Mouse (Mus musculus) embryonic facial prominence, embryonic 12.5 days (tissue): ENCODE measurements around the gene Secisbp2. TPM values are rescaled to one million over a fixed set of nuclear protein-coding genes. Genes with fewer than 3 reads are reported as not detected.

Experiments used
- ATAC-seq: fragments of 200-750 bp; cut with Nextera tagmentation; 2 replicates; pipeline ENCODE4 v1.8.0; 2017; ENCODE audit not compliant: insufficient number of reproducible peaks, insufficient read depth, low FRiP score, low TSS enrichment
- H3K27ac ChIP-seq: fragments of 300-500 bp; sonication (generic); 2 replicates; pipeline ENCODE4 v1.5.1; 2016; ENCODE audit warnings: mild to moderate bottlenecking
- H3K27me3 ChIP-seq: fragments of 300-500 bp; sonication (generic); 2 replicates; pipeline ENCODE4 v1.6.1; 2016; ENCODE audit warnings: mild to moderate bottlenecking, moderate library complexity
- H3K36me3 ChIP-seq: fragments of 300-500 bp; sonication (generic); 2 replicates; pipeline ENCODE4 v1.6.1; 2016; ENCODE audit warnings: mild to moderate bottlenecking
- H3K4me1 ChIP-seq: fragments of 300-500 bp; sonication (generic); 2 replicates; pipeline ENCODE4 v1.6.1; 2016
- H3K4me2 ChIP-seq: fragments of 300-500 bp; sonication (generic); replicated peaks from 2 replicates; pipeline ENCODE4 v1.6.1; 2016; ENCODE audit warnings: mild to moderate bottlenecking, moderate library complexity
- H3K4me3 ChIP-seq: fragments of 300-500 bp; sonication (generic); 2 replicates; pipeline ENCODE4 v1.5.1; 2016; ENCODE audit warnings: mild to moderate bottlenecking
- H3K9ac ChIP-seq: fragments of 300-500 bp; sonication (generic); 2 replicates; pipeline ENCODE4 v1.6.1; 2016; ENCODE audit warnings: mild to moderate bottlenecking, moderate library complexity
- H3K9me3 ChIP-seq: fragments of 300-500 bp; sonication (generic); 2 replicates; pipeline ENCODE4 v1.6.1; 2016; ENCODE audit warnings: mild to moderate bottlenecking, moderate library complexity
- WGBS: fragments of 180-500 bp; shearing (Covaris S2); methylation state at CpG from one replicate; pipeline ENCODE4 v1.1.7; 2016; 5-methylcytosine and 5-hydroxymethylcytosine counted together
- polyA plus RNA-seq: library from polyadenylated mRNA; unstranded; fragments of >200 nt; fragmentation: Nextera tagmentation; extraction: Ambion mirVana; gene quantifications from 2 replicates; pipeline ENCODE4 v1.2.1, GENCODE M21; 2016

The Secisbp2 gene
- polyA plus RNA-seq, 1 experiment from 2014 or later = 25.2 TPM

GRCm38 (mm10) chr13:51696481-51696880 lies 45.0 kb downstream of the Secisbp2 start:
- H3K27ac ChIP-seq = no peak overlapping the region
- H3K27me3 ChIP-seq = no peaks in the 10 kb centered on the region
- H3K4me3 ChIP-seq = no peak overlapping the region
- no peak overlapping the region for H3K9ac ChIP-seq
- ATAC-seq = no peak
- H3K4me1 ChIP-seq = no peaks in the 10 kb centered on the region
- H3K36me3 ChIP-seq = peaks cover 4% of the 10 kb centered on the region; the same call in 1 of the 2 replicates
- H3K4me2 ChIP-seq = no peak overlapping the region
- H3K9me3 ChIP-seq = no peaks in the 10 kb centered on the region

GRCm38 (mm10) chr13:51697455-51697854 lies 46.0 kb downstream of the Secisbp2 start:
- no peak for ATAC-seq
- no peak overlapping the region for H3K4me2 ChIP-seq
- no peak overlapping the region for H3K4me3 ChIP-seq
- peaks cover 4% of the 10 kb centered on the region; the same call in 1 of the 2 replicates for H3K36me3 ChIP-seq
- no peak overlapping the region for H3K9ac ChIP-seq
- WGBS = 83% methylated on average over 6 of the region's 6 CpGs
- no peaks in the 10 kb centered on the region for H3K9me3 ChIP-seq
- H3K4me1 ChIP-seq = no peaks in the 10 kb centered on the region
- H3K27ac ChIP-seq = no peak overlapping the region
- H3K27me3 ChIP-seq = no peaks in the 10 kb centered on the region

DNA sequence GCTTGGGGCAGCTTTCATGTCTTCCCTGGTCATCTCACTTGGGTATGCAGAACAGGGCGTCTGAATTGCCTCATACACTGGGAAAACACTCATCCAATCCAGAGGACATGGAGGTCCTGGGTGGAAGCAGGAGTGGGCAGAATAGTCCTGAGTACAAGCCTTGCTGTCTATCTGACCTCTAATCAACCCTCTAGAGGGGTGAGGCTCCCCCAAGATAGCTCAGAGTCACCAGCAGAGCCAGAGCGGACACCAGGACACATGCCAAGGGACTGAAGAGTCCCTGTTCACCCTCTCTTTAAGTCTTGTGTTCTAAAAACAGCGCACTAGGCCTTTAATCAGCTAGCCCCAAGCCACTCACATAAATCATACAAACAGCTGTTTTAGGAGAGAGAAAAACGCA lies 46.4 kb downstream of the Secisbp2 start:
- Histone ChIP-seq H3K4me1 (no peaks in the 10 kb centered on the region), H3K4me2 (no peak overlapping the region), H3K27me3 (no peaks in the 10 kb centered on the region), H3K9me3 (no peaks in the 10 kb centered on the region), H3K27ac (no peak overlapping the region), H3K9ac (no peak overlapping the region), H3K4me3 (no peak overlapping the region), H3K36me3 (peaks cover 4% of the 10 kb centered on the region; the same call in 1 of the 2 replicates)
- WGBS = 80% methylated on average over 4 of the region's 4 CpGs
- ATAC-seq = no peak

DNA sequence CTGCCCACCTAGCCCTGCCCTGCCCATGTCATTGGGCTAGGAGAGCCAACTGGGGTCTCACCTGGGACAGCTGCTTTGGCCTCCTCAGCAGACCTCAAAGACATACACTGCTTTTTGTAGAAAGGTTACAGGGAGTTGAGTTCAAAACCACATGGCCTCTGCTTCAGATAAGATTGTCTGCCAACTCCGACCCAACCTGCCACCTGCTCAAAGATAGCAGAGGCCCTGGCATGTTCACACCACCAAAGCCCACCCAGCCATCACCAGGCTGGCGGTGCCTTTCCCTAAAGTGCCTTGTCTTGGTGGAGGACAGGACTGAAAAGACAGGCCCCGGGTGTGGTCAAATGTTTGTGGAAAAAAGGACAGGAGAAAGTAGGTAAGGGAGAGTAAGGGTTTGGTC lies 46.8 kb downstream of the Secisbp2 start:
- WGBS = 90% methylated on average over 3 of the region's 3 CpGs
- no peak for ATAC-seq
- no peak overlapping the region for H3K4me2 ChIP-seq
- H3K9me3 ChIP-seq = no peaks in the 10 kb centered on the region
- no peak overlapping the region for H3K27ac ChIP-seq
- H3K9ac ChIP-seq = no peak overlapping the region
- H3K36me3 ChIP-seq = peaks cover 4% of the 10 kb centered on the region; the same call in 1 of the 2 replicates
- no peaks in the 10 kb centered on the region for H3K4me1 ChIP-seq
- no peaks in the 10 kb centered on the region for H3K27me3 ChIP-seq
- no peak overlapping the region for H3K4me3 ChIP-seq

GRCm38 (mm10) chr13:51703893-51704292 lies 52.4 kb downstream of the Secisbp2 start:
- H3K4me2 ChIP-seq = no peak overlapping the region
- H3K9ac ChIP-seq = no peak overlapping the region
- H3K27me3 ChIP-seq = no peaks in the 10 kb centered on the region
- H3K4me1 ChIP-seq = no peaks in the 10 kb centered on the region
- H3K27ac ChIP-seq = no peak overlapping the region
- H3K36me3 ChIP-seq = peaks cover 4% of the 10 kb centered on the region; the same call in 1 of the 2 replicates
- WGBS = 80% methylated on average over 5 of the region's 5 CpGs
- no peak overlapping the region for H3K4me3 ChIP-seq
- H3K9me3 ChIP-seq = no peaks in the 10 kb centered on the region
- no peak for ATAC-seq

DNA sequence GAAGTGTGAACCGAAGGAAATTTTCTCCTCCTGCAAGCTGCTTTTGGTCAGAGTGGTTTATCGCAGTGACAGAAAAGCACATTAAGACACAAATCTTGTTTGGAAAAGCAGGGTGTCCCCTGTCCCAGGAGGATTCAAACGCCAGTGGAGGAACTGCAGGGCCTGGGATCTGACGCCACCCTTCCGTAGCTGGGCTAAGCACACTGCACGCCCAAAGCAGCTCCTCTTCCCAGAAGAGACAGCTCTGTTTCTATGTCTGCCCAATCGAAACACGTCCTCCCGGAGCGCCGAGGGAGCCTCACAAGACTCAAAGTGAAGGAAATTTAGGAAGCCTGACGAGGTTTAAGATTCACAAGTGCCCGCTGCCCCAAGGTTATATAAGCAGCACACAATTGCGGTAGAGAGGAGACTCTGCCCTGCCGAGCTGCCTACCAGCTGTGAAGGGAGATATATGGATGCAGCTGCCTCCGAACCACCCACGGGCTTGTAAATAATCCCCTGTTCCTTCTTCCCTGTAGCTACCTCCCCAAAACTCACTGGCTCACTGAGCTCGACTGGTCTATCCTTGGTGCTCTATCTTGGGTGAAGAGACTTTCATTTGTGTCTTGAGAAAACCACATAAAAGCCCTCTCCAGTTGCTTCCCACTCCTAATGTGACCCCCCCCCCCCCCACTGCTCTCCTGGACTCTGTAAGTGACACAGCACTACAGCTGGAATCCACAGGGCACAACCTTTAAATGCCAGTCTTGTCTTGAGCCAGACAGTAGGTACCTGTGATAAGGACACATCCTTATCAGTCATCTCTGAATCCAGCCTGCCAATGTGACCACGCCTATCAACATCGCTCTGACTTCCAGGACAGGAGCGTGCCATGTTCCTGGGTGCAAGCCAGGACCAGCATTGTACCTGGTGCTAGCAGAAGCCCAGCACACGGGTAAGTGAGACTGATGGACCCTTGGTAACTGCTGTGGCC lies 54.7 kb downstream of the Secisbp2 start:
- Histone ChIP-seq H3K9ac (no peak overlapping the region), H3K4me1 (no peaks in the 10 kb centered on the region), H3K4me3 (no peak overlapping the region), H3K4me2 (no peak overlapping the region), H3K9me3 (no peaks in the 10 kb centered on the region), H3K27ac (no peak overlapping the region), H3K27me3 (no peaks in the 10 kb centered on the region), H3K36me3 (no peaks in the 10 kb centered on the region; the same call in 1 of the 2 replicates)
- ATAC-seq = no peak
- WGBS = 73% methylated on average over 22 of the region's 22 CpGs

- 59% methylated on average over 7 of the region's 7 CpGs for WGBS
- H3K27me3 ChIP-seq = no peaks in the 10 kb centered on the region
- no peak overlapping the region for H3K27ac ChIP-seq
- no peak overlapping the region for H3K4me3 ChIP-seq
- H3K36me3 ChIP-seq = 0 out of 2 replicates have a peak, but pooled peaks cover 15% of the 10 kb centered on the region
- H3K4me2 ChIP-seq = no peak overlapping the region
- no peak for ATAC-seq
- H3K4me1 ChIP-seq = no peaks in the 10 kb centered on the region
- H3K9ac ChIP-seq = no peak overlapping the region
- H3K9me3 ChIP-seq = no peaks in the 10 kb centered on the region
Measured at GRCm38 (mm10) chr13:51710738-51711137, 59.2 kb downstream of the Secisbp2 start.

- H3K4me1 ChIP-seq = no peaks in the 10 kb centered on the region
- 89% methylated on average over 8 of the region's 8 CpGs for WGBS
- H3K4me2 ChIP-seq = no peak overlapping the region
- H3K27me3 ChIP-seq = no peaks in the 10 kb centered on the region
- H3K27ac ChIP-seq = no peak overlapping the region
- ATAC-seq = no peak
- H3K9me3 ChIP-seq = no peaks in the 10 kb centered on the region
- H3K9ac ChIP-seq = no peak overlapping the region
- H3K36me3 ChIP-seq = 0 out of 2 replicates have a peak, but pooled peaks cover 15% of the 10 kb centered on the region
- no peak overlapping the region for H3K4me3 ChIP-seq
Measured at GRCm38 (mm10) chr13:51712022-51712421, 60.5 kb downstream of the Secisbp2 start.

DNA sequence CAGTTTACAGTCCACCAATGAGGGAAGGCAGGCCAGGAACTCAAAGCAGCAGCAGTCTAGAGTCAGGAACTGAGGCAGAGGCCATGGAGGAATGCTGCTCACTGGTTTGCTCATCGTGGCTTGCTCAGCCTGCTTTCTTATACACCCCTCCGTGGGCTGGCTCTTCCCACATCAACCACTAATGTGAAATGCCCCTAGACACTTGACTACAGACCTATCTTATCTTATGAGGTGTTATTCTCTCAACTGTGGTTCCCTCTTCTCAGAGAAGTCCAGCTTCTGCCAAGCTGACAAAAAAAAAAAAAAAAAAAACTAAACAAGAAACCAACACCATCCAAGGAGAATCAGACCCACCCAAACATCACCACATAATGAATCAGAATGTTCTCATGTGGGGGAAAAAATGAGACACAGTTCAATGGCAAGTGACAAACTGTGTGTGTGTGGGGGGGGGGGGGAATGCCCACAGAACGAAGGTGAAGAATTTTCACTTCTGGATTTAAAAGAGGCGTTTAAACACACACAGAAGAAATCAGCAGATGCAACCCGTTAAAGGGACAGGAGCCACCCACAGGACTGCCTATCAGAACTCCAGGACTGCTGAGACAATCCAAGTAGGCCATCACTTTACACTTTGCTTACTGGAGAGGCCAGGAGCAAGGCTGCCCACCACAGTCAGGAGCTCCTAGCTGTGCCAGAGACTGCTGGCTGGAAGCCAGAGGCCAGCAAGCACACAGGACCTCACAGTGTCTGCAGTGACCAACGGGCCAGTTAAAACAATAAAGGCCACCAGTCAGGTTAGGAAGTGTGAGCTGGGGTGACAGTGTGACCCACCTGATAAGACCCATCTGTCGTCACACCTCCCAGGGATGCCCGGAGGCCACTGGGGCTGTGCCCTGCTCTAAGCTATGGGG lies 65.1 kb downstream of the Secisbp2 start:
- WGBS = 84% methylated on average over 8 of the region's 8 CpGs
- H3K27ac ChIP-seq = no peak overlapping the region
- H3K36me3 ChIP-seq = 0 out of 2 replicates have a peak, but pooled peaks cover 17% of the 10 kb centered on the region
- no peaks in the 10 kb centered on the region for H3K9me3 ChIP-seq
- no peak overlapping the region for H3K4me2 ChIP-seq
- ATAC-seq = no peak
- H3K27me3 ChIP-seq = no peaks in the 10 kb centered on the region
- no peaks in the 10 kb centered on the region for H3K4me1 ChIP-seq
- H3K4me3 ChIP-seq = no peak overlapping the region
- no peak overlapping the region for H3K9ac ChIP-seq

GRCm38 (mm10) chr13:51719256-51719655 lies 67.8 kb downstream of the Secisbp2 start:
- Histone ChIP-seq H3K27ac (no peak overlapping the region), H3K4me2 (no peak overlapping the region), H3K9ac (no peak overlapping the region), H3K27me3 (no peaks in the 10 kb centered on the region), H3K9me3 (no peaks in the 10 kb centered on the region), H3K4me3 (no peak overlapping the region), H3K4me1 (peaks cover 9% of the 10 kb centered on the region; the same call in 1 of the 2 replicates), H3K36me3 (0 out of 2 replicates have a peak, but pooled peaks cover 8% of the 10 kb centered on the region)
- ATAC-seq = no peak
- WGBS = 91% methylated on average over 3 of the region's 3 CpGs

DNA sequence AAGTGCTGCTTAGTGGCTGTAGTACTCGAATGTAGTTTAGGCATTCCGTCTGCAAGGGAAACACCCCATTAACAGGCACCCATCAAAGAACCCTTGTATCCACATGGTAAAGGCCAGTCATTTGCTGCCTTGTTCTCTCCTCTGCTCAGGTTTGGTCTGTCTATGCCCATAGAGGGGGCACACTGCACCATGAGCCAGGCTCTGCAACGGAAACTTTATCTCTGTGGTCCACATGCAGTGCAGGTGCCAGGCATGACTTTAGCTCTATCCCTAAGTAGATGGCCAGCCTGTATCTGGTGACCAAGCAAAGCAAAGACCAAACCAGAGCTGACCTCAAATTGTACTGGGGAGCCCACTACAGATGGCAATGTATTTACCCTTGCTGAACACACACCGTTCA lies 69.1 kb downstream of the Secisbp2 start:
- Histone ChIP-seq H3K4me3 (no peak overlapping the region), H3K4me1 (peaks cover 10% of the 10 kb centered on the region), H3K9ac (no peak overlapping the region), H3K36me3 (0 out of 2 replicates have a peak, but pooled peaks cover 2% of the 10 kb centered on the region), H3K27me3 (no peaks in the 10 kb centered on the region), H3K4me2 (no peak overlapping the region), H3K9me3 (no peaks in the 10 kb centered on the region), H3K27ac (no peak overlapping the region)
- WGBS = 93% methylated on average over 4 of the region's 4 CpGs
- no peak for ATAC-seq
